Mouse (Mus musculus): ENCODE results near the gene Syf2.
"Not testable (repeated sequence)": the region's sequence is repeated elsewhere in the genome, so short reads cannot be mapped to it uniquely, and the experiment has no call there.

The Syf2 gene

GRCm38 (mm10) chr4:134930684-134931481 lies at the start of gene Syf2:
Gene Syf2, plus strand, starts transcription at chr4:134930898.
- peak; percentile 88 to 92 for DNase-seq (ENCODE audit: low spot score in 2 of 2)

- peak; percentile 11 to 42 for DNase-seq (ENCODE audit: low spot score in 2 of 2)
Observed at GRCm38 (mm10) chr4:134883266-134883665, 47.4 kb upstream of the Syf2 start.

- DNase-seq (ENCODE audit: low spot score in 2 of 2), result peak in 1 of 2 experiments; percentile 44
Observed at GRCm38 (mm10) chr4:134883808-134884207, 46.9 kb upstream of the Syf2 start.

- no peak for DNase-seq (ENCODE audit: low spot score in 2 of 2)
Observed at GRCm38 (mm10) chr4:134884364-134884763, 46.3 kb upstream of the Syf2 start.

GRCm38 (mm10) chr4:134892096-134892495 lies 38.6 kb upstream of the Syf2 start:
- peak; percentile 57 to 59 for DNase-seq (ENCODE audit: low spot score in 2 of 2)

- no peak for DNase-seq (ENCODE audit: low spot score in 2 of 2)
Observed at GRCm38 (mm10) chr4:134897256-134897655, 33.4 kb upstream of the Syf2 start.

- DNase-seq (ENCODE audit: low spot score in 2 of 2), result no peak
Observed at GRCm38 (mm10) chr4:134901126-134901525, 29.6 kb upstream of the Syf2 start.

GRCm38 (mm10) chr4:134903046-134903445 lies 27.7 kb upstream of the Syf2 start:
- DNase-seq (ENCODE audit: low spot score in 2 of 2), result no peak

GRCm38 (mm10) chr4:134911406-134911805 lies 19.3 kb upstream of the Syf2 start:
- not testable (repeated sequence) for DNase-seq (ENCODE audit: low spot score in 2 of 2)

- DNase-seq (ENCODE audit: low spot score in 2 of 2), result peak; percentile 71 to 85
Observed at GRCm38 (mm10) chr4:134913413-134913812, 17.3 kb upstream of the Syf2 start.

GRCm38 (mm10) chr4:134914122-134914863 lies 16.4 kb upstream of the Syf2 start:
- DNase-seq (ENCODE audit: low spot score in 2 of 2), result no peak

GRCm38 (mm10) chr4:134914864-134915209 lies 15.9 kb upstream of the Syf2 start, which contains the start of gene Tmem50a:
Gene Tmem50a, minus strand, starts transcription at chr4:134915024.
- peak; percentile 93 to 95 for DNase-seq (ENCODE audit: low spot score in 2 of 2)

- DNase-seq (ENCODE audit: low spot score in 2 of 2), result no peak
Observed at GRCm38 (mm10) chr4:134915223-134916050, 15.3 kb upstream of the Syf2 start.

GRCm38 (mm10) chr4:134917194-134917593 lies 13.5 kb upstream of the Syf2 start:
- DNase-seq (ENCODE audit: low spot score in 2 of 2), result no peak

GRCm38 (mm10) chr4:134918381-134918780 lies 12.3 kb upstream of the Syf2 start:
- DNase-seq (ENCODE audit: low spot score in 2 of 2), result peak; percentile 64 to 71

GRCm38 (mm10) chr4:134919733-134920540 lies 10.8 kb upstream of the Syf2 start:
- peak in 1 of 2 experiments; percentile 56 for DNase-seq (ENCODE audit: low spot score in 2 of 2)

GRCm38 (mm10) chr4:134920631-134921030 lies 10.1 kb upstream of the Syf2 start:
- no peak for DNase-seq (ENCODE audit: low spot score in 2 of 2)

- no peak for DNase-seq (ENCODE audit: low spot score in 2 of 2)
Observed at GRCm38 (mm10) chr4:134921703-134922102, 9.0 kb upstream of the Syf2 start.

- peak in 1 of 2 experiments; percentile 30 for DNase-seq (ENCODE audit: low spot score in 2 of 2)
Observed at GRCm38 (mm10) chr4:134922111-134922924, 8.4 kb upstream of the Syf2 start.

GRCm38 (mm10) chr4:134922925-134923244 lies 7.8 kb upstream of the Syf2 start:
- peak; percentile 58 to 63 for DNase-seq (ENCODE audit: low spot score in 2 of 2)
